8 mouse cellular contexts compared by ENCODE assay signal in genomic region chr12:85598053-85598452, GRCm38 (mm10). TPM values are rescaled to one million over a fixed set of nuclear protein-coding genes. Genes with fewer than 3 reads are reported as not detected.
A peak's percentile ranks its signal among the peaks of the same experiment; 100 is the strongest.
DNase-seq lines count a peak whose midpoint lies in the region; ATAC-seq lines count a peak whose summit lies in the region.

No protein-coding gene starts in this region.

- 0 out of 2 replicates have a peak, but pooled peaks have one; percentile 13 for ATAC-seq in midbrain, embryonic 15.5 days (replicated peaks)

- intact Hi-C loops in heart, postnatal 36 days (cut with DNase I) = loop anchor here (1.0 to 2.0 kb wide), 2 partner anchors 27 to 43 kb away; no protein-coding TSS in a partner anchor

- peak overlapping the region; percentile 84; the same call in 1 of the 2 replicates for H3K4me3 ChIP-seq in heart, embryonic 10.5 days
- H3K4me3 ChIP-seq in embryonic facial prominence, embryonic 10.5 days = peak overlapping the region; percentile 82
- peak overlapping the region; percentile 78 for H3K4me3 ChIP-seq in midbrain, embryonic 15.5 days

- peaks cover 43% of the 10 kb centered on the region for H3K4me1 ChIP-seq in heart, embryonic 10.5 days
- peaks cover 31% of the 10 kb centered on the region for H3K4me1 ChIP-seq in embryonic facial prominence, embryonic 10.5 days
- peaks cover 29% of the 10 kb centered on the region for H3K4me1 ChIP-seq in midbrain, embryonic 15.5 days

- WGBS in heart, embryonic 10.5 days = 54% methylated on average over 11 of the region's 11 CpGs
- 39% methylated on average over 11 of the region's 11 CpGs for WGBS in embryonic facial prominence, embryonic 10.5 days
- 43% methylated on average over 11 of the region's 11 CpGs for WGBS in midbrain, embryonic 15.5 days

- H3K27ac ChIP-seq in heart, embryonic 10.5 days = no peak overlapping the region
- H3K27ac ChIP-seq in embryonic facial prominence, embryonic 10.5 days (replicated peaks) = no peak overlapping the region
- H3K27ac ChIP-seq in midbrain, embryonic 15.5 days = peak overlapping the region; percentile 87

- DNase-seq in heart, embryonic 10.5 days (ENCODE audit: low spot score) = no peak
- DNase-seq in heart, postnatal 36 days = no peak
- DNase-seq in embryonic facial prominence, embryonic 10.5 days (ENCODE audit: low spot score) = no peak
- peak; percentile 48 for DNase-seq in induced T-regulatory cell, adult 2 months (ENCODE audit: low read depth)
- no peak for DNase-seq in layer of hippocampus, adult 18-20 months (ENCODE audit: low spot score in 2 of 2)
- no peak for DNase-seq in thymus, postnatal 0 days (ENCODE audit: low spot score)
- DNase-seq in adipocyte (ENCODE audit: low spot score) = no peak

- H3K4me2 ChIP-seq in midbrain, embryonic 15.5 days = peak overlapping the region; percentile 58

- no peak overlapping the region; the same call in 1 of the 2 replicates for H3K9ac ChIP-seq in midbrain, embryonic 15.5 days

- no peaks in the 10 kb centered on the region for H3K36me3 ChIP-seq in heart, embryonic 10.5 days
- H3K36me3 ChIP-seq in embryonic facial prominence, embryonic 10.5 days (replicated peaks) = no peaks in the 10 kb centered on the region
- H3K36me3 ChIP-seq in midbrain, embryonic 15.5 days (replicated peaks) = no peaks in the 10 kb centered on the region

- no peaks in the 10 kb centered on the region for H3K9me3 ChIP-seq in heart, embryonic 10.5 days
- no peaks in the 10 kb centered on the region for H3K9me3 ChIP-seq in embryonic facial prominence, embryonic 10.5 days
- no peaks in the 10 kb centered on the region for H3K9me3 ChIP-seq in midbrain, embryonic 15.5 days

- peaks cover 7% of the 10 kb centered on the region; the same call in 1 of the 2 replicates for H3K27me3 ChIP-seq in heart, embryonic 10.5 days (ENCODE audit: insufficient read depth, poor library complexity, severe bottlenecking)
- H3K27me3 ChIP-seq in embryonic facial prominence, embryonic 10.5 days (replicated peaks; ENCODE audit: low read depth, poor library complexity, severe bottlenecking) = peaks cover 61% of the 10 kb centered on the region
- no peaks in the 10 kb centered on the region for H3K27me3 ChIP-seq in midbrain, embryonic 15.5 days (replicated peaks)

RNA-seq across cellular contexts. Expression of gene Jdp2, which starts 0.8 kb away (rescaled TPM):
- polyA plus RNA-seq in heart, embryonic 10.5 days (2016; fragmentation: Nextera tagmentation; extraction: Ambion mirVana) = 0.63 and 0.68 TPM in 2 replicates
- 1 to 10 TPM; 8.7 to 9.0 TPM for total RNA-seq in heart, postnatal 36 days (2021)
- 0.15 and 0.48 TPM in 2 replicates for polyA plus RNA-seq in embryonic facial prominence, embryonic 10.5 days (2016; fragmentation: Nextera tagmentation; extraction: Ambion mirVana)
- polyA plus RNA-seq in midbrain, embryonic 15.5 days (2015; fragmentation: Nextera tagmentation; extraction: Ambion mirVana) = 0.83 and 0.92 TPM in 2 replicates
- 10 to 100 TPM; 44.6 to 55.5 TPM for total RNA-seq in layer of hippocampus, adult 18-20 months (2021)
- 0.34 and 0.57 TPM in 2 replicates for polyA plus RNA-seq in thymus, postnatal 0 days (2015; fragmentation: Nextera tagmentation; extraction: Ambion mirVana)
